Mouse (Mus musculus) neutrophil, adult 83 days (primary cell): ENCODE measurements around the gene Scg2. TPM values are rescaled to one million over a fixed set of nuclear protein-coding genes. Genes with fewer than 3 reads are reported as not detected.

Experiments
- total RNA-seq, 2 experiments: library from RNA; stranded (reverse); gene quantifications; one replicate each; pipeline ENCODE4 v1.2.4; 2023

Gene Scg2
- total RNA-seq: not detected

GRCm38 (mm10) chr1:79439609-79440308 is at the start of gene Scg2:
TSS of gene Scg2 (minus strand) at chr1:79440120.

Other genes starting within 250 kb of the Scg2 start
- 1 to 10 TPM; 8.5 to 9.7 TPM for gene Ap1s3, start 231.9 kb upstream of the Scg2 start, total RNA-seq